Mouse (Mus musculus): ENCODE measurements around the gene Smco3. TPM values are rescaled to one million over a fixed set of nuclear protein-coding genes. Genes with fewer than 3 reads are reported as not detected.
A peak's percentile ranks its signal among the peaks of the same experiment; 100 is the strongest.

Gene Smco3
- polyA plus RNA-seq, 1 experiment = not detected

DNA sequence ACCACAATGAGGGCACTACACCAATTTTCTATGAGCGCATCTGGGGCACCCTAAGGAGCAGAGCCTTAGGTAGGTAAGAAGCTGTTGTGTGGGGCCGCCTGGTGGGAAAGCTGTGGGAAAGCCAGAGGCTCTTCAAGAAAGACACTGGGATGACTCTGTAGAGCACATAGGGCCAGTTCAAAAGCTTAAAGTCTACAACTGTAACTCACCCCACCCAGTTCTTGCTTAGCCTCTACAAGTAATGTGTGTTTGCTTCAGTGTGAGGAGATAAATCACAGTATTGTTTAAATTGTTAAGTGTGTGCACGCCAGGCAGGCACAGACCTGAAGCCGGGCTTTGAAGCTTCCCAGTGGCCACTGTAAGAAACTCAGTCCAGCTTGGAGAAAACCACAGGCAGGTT lies 30.9 kb upstream of the Smco3 start:
- H3K4me1 ChIP-seq (ENCODE audit: control insufficient read depth, insufficient read depth, insufficient read length, low read length) = no peaks in the 10 kb centered on the region
- WGBS = 68% methylated on average over 4 of the region's 4 CpGs

DNA sequence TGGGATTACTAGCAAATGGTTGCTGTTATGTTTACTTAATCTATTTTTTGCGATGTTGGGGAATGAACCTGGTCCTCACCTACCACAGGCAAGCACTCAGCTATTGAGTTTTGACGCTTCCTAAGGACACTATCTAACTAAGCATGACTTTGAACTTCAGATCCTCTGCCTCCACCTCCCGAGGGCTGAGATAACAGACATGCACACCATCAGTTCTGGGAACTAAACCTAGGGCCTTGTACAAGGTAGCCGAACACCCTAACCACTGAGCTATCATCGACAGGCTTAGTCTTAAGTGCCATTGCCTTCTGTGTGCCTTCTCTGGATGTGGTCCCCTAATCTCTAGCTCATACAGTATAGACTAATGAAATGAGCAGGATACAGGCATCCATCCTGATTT lies 30.1 kb upstream of the Smco3 start:
- no peak for TF ChIP-seq POLR2A (IDR thresholded peaks at IDR 0.05; ENCODE audit: low read depth, low read length)
- TF ChIP-seq CTCF (IDR thresholded peaks at IDR 0.05; ENCODE audit: extremely low read depth, insufficient read length, insufficient replicate concordance, low read depth, low read length) = no peak
- WGBS = 76% methylated on average over 5 of the region's 5 CpGs
- no peak overlapping the region for H3K4me3 ChIP-seq (ENCODE audit: low read depth, low read length)
- H3K4me1 ChIP-seq (ENCODE audit: control insufficient read depth, insufficient read depth, insufficient read length, low read length) = no peaks in the 10 kb centered on the region
- H3K27ac ChIP-seq (ENCODE audit: insufficient read depth, low read depth, low read length) = no peak overlapping the region
- no peaks in the 10 kb centered on the region for H3K36me3 ChIP-seq (ENCODE audit: control insufficient read depth, insufficient read depth, low read length)
- no peaks in the 10 kb centered on the region for H3K27me3 ChIP-seq (ENCODE audit: control insufficient read depth, insufficient read depth, low read length)

More for the DNA sequence above, 30.9 kb upstream of the Smco3 start:
- Histone ChIP-seq H3K27ac (ENCODE audit: insufficient read depth, low read depth, low read length) (no peak overlapping the region), H3K27me3 (ENCODE audit: control insufficient read depth, insufficient read depth, low read length) (no peaks in the 10 kb centered on the region), H3K4me3 (ENCODE audit: low read depth, low read length) (no peak overlapping the region), H3K36me3 (ENCODE audit: control insufficient read depth, insufficient read depth, low read length) (no peaks in the 10 kb centered on the region)
- TF ChIP-seq POLR2A (IDR thresholded peaks at IDR 0.05; ENCODE audit: low read depth, low read length) (no peak), CTCF (IDR thresholded peaks at IDR 0.05; ENCODE audit: extremely low read depth, insufficient read length, insufficient replicate concordance, low read depth, low read length) (no peak)

DNA sequence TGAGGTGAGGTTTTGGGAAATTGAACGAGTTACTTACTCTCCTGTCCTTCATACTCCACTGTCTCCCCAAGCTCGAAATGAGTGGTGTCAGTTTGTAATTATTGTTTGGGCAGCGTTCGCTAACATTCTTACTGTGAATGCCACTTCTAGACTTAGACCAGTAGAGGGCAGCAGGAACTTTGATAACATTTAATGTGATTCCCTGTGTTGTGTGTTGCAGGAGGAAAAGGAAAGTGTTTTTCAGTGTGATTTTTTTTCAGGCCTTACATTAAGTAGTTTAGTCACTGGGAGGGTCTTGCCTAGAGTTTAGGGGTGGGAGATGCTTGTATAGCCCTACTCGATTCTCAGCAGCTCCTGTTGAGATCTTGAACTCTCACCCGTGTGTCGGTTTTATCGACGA lies 25.8 kb upstream of the Smco3 start:
- TF ChIP-seq CTCF (IDR thresholded peaks at IDR 0.05; ENCODE audit: extremely low read depth, insufficient read length, insufficient replicate concordance, low read depth, low read length) (no peak; the same call in 1 of the 2 replicates), POLR2A (IDR thresholded peaks at IDR 0.05; ENCODE audit: low read depth, low read length) (no peak)
- peaks cover 7% of the 10 kb centered on the region for H3K4me1 ChIP-seq (ENCODE audit: control insufficient read depth, insufficient read depth, insufficient read length, low read length)
- no peak overlapping the region for H3K27ac ChIP-seq (ENCODE audit: insufficient read depth, low read depth, low read length)
- 32% methylated on average over 9 of the region's 9 CpGs for WGBS
- no peak overlapping the region for H3K4me3 ChIP-seq (ENCODE audit: low read depth, low read length)
- no peaks in the 10 kb centered on the region for H3K36me3 ChIP-seq (ENCODE audit: control insufficient read depth, insufficient read depth, low read length)
- no peaks in the 10 kb centered on the region for H3K27me3 ChIP-seq (ENCODE audit: control insufficient read depth, insufficient read depth, low read length)

DNA sequence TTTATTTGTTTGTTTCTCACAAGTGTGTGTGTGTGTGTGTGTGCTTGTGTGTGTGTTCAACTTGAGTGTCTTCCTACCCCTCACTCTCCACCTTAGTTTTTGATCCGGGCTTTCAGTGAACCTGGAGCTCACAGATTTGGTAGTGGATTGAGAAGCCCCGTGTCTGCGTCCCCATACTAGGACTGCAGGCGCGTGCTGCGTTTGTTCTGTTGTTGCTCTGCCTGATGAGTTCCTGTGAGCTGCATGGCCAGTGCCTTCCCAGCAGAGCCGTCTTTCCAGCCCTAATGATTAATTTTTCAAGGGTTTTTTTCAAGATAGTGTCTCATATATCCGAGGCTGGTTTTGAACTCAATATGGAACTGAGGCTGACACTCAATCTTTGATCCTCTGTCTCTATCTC lies 23.2 kb upstream of the Smco3 start:
- Histone ChIP-seq H3K36me3 (ENCODE audit: control insufficient read depth, insufficient read depth, low read length) (no peaks in the 10 kb centered on the region), H3K4me1 (ENCODE audit: control insufficient read depth, insufficient read depth, insufficient read length, low read length) (peaks cover 7% of the 10 kb centered on the region), H3K27me3 (ENCODE audit: control insufficient read depth, insufficient read depth, low read length) (no peaks in the 10 kb centered on the region), H3K4me3 (ENCODE audit: low read depth, low read length) (no peak overlapping the region), H3K27ac (ENCODE audit: insufficient read depth, low read depth, low read length) (no peak overlapping the region)
- 69% methylated on average over 8 of the region's 8 CpGs for WGBS
- TF ChIP-seq CTCF (IDR thresholded peaks at IDR 0.05; ENCODE audit: extremely low read depth, insufficient read length, insufficient replicate concordance, low read depth, low read length) (no peak), POLR2A (IDR thresholded peaks at IDR 0.05; ENCODE audit: low read depth, low read length) (no peak)

DNA sequence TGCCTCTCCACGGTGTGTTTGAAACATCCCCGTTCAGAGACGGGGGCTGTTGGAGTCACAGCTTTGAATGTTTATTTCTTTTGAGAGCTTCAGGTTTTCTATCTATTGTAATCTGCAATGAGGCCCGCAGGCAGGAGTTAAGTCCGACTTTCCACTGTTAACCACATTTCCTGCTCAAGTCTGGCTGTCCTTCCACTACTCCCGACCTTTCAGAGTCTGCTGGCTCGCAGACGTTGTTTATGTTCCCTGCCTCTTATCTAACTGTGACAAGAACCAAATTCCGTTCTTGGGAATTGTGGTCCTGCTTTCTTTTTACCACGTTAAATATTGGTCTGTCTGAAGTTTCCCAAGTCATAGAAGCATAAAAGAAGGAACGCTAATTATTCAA lies 22.6 kb upstream of the Smco3 start:
- Histone ChIP-seq H3K4me1 (ENCODE audit: control insufficient read depth, insufficient read depth, insufficient read length, low read length) (peaks cover 7% of the 10 kb centered on the region), H3K27ac (ENCODE audit: insufficient read depth, low read depth, low read length) (0 out of 2 replicates have a peak overlapping the region, but pooled peaks have one; percentile 6), H3K36me3 (ENCODE audit: control insufficient read depth, insufficient read depth, low read length) (no peaks in the 10 kb centered on the region), H3K27me3 (ENCODE audit: control insufficient read depth, insufficient read depth, low read length) (no peaks in the 10 kb centered on the region), H3K4me3 (ENCODE audit: low read depth, low read length) (peak overlapping the region; percentile 21)
- no peak for TF ChIP-seq POLR2A (IDR thresholded peaks at IDR 0.05; ENCODE audit: low read depth, low read length)
- TF ChIP-seq CTCF (IDR thresholded peaks at IDR 0.05; ENCODE audit: extremely low read depth, insufficient read length, insufficient replicate concordance, low read depth, low read length) = no peak
- 13% methylated on average over 11 of the region's 11 CpGs for WGBS

DNA sequence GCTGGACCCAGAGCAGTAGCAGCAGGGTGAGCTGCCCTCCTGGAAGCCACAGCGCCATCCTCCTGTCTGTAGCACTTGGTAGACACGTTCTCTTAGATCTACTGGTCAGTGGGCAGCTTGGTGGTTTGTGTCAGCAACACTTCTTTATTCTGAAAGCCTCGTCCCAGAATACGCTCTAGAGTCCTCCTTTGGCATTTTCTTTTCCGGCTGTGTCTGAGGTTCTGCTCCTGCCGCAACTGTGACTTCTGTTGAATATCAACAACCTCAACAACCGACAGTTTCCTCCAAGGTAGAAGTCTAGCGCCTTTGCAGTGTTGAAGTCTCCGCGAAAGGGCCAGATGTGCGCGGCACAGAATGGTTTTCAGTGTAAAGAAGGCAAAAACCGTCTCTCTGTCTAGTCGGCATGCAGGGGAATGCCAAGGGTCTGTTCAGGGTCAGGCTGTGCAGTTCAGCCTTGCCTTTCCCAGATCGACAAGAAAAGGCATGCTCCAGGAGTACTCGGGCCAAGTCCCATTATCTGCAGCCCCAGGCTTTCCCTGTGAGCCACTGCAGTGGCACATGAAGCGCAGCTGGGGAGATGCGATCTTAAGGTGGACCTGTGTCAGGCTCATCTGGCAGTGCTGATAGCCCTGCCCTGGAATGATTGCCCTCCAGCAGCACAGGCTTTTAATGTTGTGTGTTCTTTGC lies 22.1 kb upstream of the Smco3 start, which contains the start of gene Art4:
Art4 (minus strand) TSS at position 548 of the 687 bp plus-strand sequence.
- peak within 1 kb of the TSS; percentile 21 for H3K4me3 ChIP-seq (ENCODE audit: low read depth, low read length)

DNA sequence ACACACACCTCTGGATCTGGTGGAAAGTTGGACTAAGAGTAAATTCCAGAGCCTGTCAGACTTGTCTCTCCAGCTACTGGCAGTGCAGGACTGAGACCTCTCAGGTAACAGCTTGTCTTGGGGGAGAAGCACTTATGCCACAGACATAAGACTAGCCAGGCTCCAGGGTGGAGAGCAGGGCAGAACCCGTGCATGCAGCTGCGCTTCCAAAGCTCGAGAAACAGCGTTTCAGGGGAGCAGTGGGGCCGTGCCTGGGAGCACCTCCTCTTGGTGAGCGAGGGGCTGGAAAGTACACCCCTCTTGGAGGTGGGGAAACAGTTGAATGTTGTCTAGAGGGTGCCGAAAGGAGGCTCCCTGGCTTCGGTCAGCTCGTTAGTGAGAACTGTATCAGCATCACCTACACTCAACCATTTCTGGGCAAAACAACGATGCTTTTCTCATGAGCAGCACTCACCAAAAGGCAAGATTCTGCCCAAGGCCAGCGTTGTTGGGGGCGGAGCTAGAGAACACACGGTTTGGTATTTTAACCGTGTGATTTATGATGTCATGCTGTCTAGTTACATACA lies 20.9 kb upstream of the Smco3 start:
- no peak overlapping the region for H3K4me3 ChIP-seq (ENCODE audit: low read depth, low read length)
- 41% methylated on average over 14 of the region's 14 CpGs for WGBS

More for the DNA sequence above, 22.1 kb upstream of the Smco3 start, which contains the start of gene Art4:
- Histone ChIP-seq H3K4me1 (ENCODE audit: control insufficient read depth, insufficient read depth, insufficient read length, low read length) (peaks cover 7% of the 10 kb centered on the region), H3K36me3 (ENCODE audit: control insufficient read depth, insufficient read depth, low read length) (no peaks in the 10 kb centered on the region), H3K27me3 (ENCODE audit: control insufficient read depth, insufficient read depth, low read length) (no peaks in the 10 kb centered on the region), H3K27ac (ENCODE audit: insufficient read depth, low read depth, low read length) (0 out of 2 replicates have a peak within 1 kb of the TSS, but pooled peaks have one; percentile 6)
- TF ChIP-seq CTCF (IDR thresholded peaks at IDR 0.05; ENCODE audit: extremely low read depth, insufficient read length, insufficient replicate concordance, low read depth, low read length) = no peak
- TF ChIP-seq POLR2A (IDR thresholded peaks at IDR 0.05; ENCODE audit: low read depth, low read length) = no peak
- WGBS = 50% methylated on average over 18 of the region's 18 CpGs

More for the DNA sequence above, 20.9 kb upstream of the Smco3 start:
- Histone ChIP-seq H3K27me3 (ENCODE audit: control insufficient read depth, insufficient read depth, low read length) (no peaks in the 10 kb centered on the region), H3K27ac (ENCODE audit: insufficient read depth, low read depth, low read length) (no peak overlapping the region), H3K4me1 (ENCODE audit: control insufficient read depth, insufficient read depth, insufficient read length, low read length) (peaks cover 7% of the 10 kb centered on the region), H3K36me3 (ENCODE audit: control insufficient read depth, insufficient read depth, low read length) (no peaks in the 10 kb centered on the region)
- TF ChIP-seq CTCF (IDR thresholded peaks at IDR 0.05; ENCODE audit: extremely low read depth, insufficient read length, insufficient replicate concordance, low read depth, low read length) (no peak), POLR2A (IDR thresholded peaks at IDR 0.05; ENCODE audit: low read depth, low read length) (no peak)

Measured in small intestine, adult 2 months (tissue).